Mouse (Mus musculus): ENCODE measurements around the gene Fto.

Fto gene

DNA sequence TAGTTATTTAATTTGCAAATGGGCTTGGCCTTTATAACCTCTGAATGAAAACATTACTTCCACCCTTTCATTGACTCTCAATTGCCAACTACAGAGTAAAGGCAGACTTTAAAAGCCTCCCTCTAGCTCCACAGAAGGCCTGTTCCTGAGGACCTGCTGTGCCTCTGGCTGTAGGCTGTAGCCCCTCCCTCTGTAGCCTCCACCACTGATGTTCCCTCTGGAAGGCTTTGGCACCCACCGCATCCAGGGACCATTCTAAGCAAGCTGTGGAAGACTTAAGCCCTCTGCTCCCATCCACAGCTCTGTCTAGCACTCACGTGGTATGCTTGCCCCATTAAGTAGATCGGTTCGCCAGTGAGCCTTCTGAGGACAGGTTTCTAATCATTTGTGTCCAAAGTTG, 258.7 kb downstream of the Fto start:
- DNase-seq = no peak

GRCm38 (mm10) chr8:91572630-91573029, 259.3 kb downstream of the Fto start:
- DNase-seq = peak; percentile 85

DNA sequence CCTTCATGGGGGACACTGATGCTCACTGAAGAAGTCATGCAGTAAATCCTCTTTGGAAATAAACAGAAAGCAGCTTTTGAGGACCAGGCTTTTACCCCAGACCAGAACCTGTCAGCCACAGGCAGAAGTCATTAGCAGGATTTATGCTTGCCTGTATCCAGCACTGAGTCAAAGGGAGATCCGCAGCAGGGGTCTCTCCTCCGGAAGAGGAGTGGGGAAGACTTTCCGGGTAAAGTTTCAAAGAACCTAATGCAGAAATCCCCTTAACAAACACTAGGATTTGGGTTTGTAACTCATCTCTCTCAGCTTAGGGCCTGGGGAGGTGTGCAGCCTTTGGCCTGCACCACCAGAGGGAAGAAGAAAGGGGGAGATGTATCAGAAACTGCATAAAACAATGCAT, 262.3 kb downstream of the Fto start:
- DNase-seq = no peak

GRCm38 (mm10) chr8:91576086-91576917, 263.0 kb downstream of the Fto start:
- DNase-seq = peak; percentile 95

GRCm38 (mm10) chr8:91576918-91577241, 263.6 kb downstream of the Fto start:
- no peak for DNase-seq

GRCm38 (mm10) chr8:91577605-91578004, 264.3 kb downstream of the Fto start:
- DNase-seq = no peak

DNA sequence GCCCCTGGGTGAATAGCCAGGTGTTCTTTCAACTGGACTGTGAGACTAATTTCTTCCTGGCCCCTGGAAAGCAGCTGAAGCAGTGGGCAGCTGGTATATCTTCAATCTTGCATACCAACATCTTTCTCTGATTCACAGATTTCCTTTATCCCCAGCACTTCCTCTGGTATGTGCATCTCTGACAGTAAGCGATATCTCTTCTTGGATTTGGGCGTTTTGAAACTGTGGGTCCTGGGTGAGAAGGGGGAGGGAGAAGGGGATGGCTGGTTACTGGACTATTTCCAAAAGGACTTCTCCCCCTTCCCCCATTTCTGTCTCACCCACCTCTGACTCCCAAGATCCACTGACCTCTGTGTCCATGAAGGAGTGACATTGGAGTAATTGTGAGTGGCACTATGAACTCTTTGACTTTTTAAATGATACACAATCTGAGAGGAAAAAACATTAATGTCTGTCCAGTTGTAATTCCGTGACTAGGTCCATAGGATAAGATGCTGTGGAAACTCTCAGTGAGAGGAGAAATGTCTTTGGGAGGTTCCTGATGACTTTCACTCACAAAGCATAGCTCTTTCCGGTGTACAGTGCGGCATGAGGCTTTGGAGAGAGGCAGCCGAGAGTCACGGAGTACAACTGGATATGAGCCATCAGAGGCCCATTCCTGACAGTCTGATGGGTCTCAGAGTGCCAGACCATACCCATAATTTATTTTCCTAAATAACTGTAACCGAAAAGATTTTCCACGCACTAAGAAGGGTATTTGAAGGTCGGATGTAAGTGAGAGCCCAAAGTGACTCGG, 271.5 kb downstream of the Fto start:
- DNase-seq = no peak

DNA sequence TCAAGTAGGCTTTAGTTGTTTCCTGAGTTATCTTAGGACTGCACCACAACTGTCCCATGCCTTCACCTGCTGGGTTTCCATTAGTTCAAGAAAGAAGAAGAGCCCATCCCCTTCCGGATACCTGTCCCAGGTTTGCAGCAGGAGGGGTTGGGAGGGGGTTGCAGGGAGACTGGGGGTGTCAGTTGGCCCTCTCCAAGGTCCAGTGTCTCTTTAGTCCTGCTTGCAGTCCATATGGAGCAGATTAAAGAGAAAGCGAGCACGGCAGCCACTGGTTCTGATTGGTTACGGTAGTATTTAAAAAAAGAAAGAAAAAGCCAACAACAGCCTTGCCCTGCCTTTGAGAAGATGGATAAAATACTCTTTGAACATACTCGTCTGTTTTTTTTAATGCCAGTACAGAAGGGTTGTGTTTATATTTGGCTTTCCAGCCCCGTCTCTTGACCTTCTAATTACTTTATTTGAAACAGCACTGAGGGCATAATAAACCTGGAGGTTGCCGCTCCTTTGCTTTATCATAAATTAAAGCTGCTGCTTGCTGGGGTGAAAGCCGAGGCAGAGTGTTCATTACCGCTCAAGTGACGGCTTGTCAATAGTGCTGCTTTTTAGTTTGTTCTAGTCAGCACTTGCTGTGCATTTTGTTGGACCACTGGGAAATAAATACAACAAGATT, 279.2 kb downstream of the Fto start:
- DNase-seq = no peak

- DNase-seq = no peak
Observed at GRCm38 (mm10) chr8:91593202-91593781, 280.0 kb downstream of the Fto start.

- no peak for DNase-seq
Observed at GRCm38 (mm10) chr8:91599349-91599837, 286.1 kb downstream of the Fto start.

DNA sequence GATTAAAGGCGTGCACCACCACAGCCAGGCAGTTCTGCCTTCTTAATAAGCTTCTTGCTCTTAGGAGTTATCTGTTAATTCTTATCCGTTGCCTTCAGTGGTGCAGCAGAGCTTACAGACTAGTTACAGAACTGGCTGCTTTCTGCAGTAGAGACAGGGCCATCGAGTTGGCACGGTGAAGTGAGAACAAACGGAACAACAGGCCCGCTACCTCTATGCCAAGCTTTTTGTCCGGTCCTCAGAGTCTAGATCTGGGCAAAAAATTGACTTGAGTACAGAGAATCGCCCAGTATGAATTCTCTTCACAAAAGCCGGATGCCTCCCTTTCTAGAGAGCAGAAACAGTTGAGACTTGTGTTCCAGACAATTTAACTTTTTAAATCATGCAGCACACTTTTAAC, 290.4 kb downstream of the Fto start:
- no peak for DNase-seq

DNA sequence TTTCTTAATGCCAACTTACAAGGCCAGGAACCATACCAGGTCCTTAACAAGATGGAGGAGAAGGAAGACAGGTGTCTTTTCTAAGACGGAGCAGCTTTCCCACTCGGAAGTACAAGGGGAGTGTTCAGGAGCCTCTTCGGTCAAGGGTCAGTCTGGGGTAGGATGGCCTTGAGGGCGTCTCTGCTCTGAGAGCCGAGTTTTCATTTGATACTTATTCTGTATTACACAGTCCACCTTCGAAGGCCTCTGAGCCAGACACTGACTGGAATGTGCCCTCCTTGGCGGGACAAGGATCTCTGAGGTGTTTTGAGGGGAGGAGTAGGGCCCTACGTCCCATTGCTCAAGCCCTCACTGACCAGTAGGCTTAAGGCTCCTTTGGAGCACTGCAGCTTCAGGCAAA, 292.6 kb downstream of the Fto start:
- DNase-seq = no peak

DNA sequence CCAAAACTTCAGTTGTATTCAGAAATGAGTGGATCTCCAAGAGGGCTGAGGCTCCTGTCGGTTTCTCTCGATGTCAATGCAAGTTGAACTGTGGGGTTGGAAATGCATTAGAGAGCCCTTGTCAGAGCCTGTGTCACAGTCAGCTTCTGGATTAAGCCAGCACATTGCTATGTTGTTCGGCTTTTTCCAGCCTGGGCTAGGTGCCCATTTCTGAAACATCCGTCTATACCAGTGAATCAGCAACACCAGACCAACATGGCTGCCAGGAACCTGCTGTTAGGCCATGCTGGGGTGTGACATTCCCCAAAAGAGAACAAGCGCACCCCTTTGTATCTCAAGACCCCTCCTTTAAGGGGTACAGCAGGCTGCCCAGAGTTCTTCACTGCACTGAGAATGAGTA, 293.8 kb downstream of the Fto start:
- DNase-seq = no peak

GRCm38 (mm10) chr8:91611191-91611590, 297.9 kb downstream of the Fto start:
- no peak for DNase-seq

DNA sequence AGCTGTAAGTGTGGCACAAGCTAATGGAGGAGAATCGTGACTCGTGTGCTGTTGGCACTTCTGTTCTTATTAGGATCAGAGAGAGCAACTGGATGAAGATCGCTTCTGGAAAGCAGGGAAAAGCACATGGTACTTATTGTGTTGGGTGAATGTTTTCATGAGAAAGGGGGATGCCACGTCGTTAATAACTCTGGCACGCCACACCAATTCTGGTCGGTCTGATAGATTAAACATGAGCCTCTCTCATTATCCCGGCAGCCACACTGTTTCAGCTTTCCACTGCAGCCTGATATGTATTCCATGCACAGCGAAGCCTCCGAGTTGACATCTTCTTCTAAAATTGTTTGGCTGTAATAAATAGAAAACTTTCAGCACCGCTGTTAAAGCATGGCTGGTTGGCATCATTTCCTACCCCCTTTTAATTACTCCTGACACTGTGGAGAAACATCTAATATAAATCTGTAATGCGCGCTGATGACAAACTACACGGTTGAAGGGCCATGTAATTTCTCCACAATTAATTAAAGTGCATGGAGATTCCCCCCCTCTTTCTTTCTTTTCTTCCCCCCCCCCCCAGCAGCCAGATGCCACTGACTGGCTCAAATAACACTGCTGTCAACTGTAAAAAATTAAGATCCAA, 298.5 kb downstream of the Fto start:
- DNase-seq = no peak

GRCm38 (mm10) chr8:91612387-91613130, 299.2 kb downstream of the Fto start:
- no peak for DNase-seq

DNA sequence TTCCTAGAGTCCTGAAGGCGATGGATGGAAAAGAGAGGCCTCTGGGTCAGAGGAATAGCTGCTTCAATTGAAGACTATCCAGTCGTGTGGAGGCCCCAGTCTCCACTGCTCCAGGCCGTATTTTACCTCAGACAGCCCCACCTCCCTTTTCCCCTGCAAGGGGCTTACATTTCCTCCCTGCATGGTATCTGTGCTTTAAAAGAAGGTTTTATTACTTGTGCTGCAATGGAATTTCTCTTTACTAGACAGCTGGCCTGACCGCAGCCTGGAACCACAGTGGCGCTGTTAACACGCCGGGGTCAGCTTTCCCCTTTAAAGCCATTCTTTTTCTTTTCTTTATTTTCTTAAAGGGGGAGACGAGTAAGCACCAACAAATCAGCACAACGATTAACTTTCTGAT, 300.3 kb downstream of the Fto start:
- DNase-seq = no peak

DNA sequence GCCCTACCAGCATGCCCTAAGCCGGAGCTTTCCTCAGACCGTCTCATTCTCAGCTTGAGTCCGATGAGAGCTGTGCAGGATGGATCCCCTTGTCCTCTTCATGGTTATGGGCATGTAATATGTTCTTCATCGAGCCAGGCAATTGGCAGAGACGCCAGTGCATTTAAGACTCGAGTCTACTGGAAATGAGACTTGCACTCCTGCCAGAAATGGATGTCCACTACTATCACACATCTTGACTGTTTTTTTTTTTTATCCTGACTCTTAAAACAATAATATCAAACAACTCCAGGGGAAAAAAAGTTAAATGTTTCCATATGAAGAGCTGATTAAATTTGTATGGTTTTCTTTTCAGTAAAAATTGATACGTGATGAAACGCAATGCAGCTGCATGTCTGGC, 301.9 kb downstream of the Fto start:
- DNase-seq = no peak

- DNase-seq = no peak
Observed at GRCm38 (mm10) chr8:91615781-91616683, 302.7 kb downstream of the Fto start.

DNA sequence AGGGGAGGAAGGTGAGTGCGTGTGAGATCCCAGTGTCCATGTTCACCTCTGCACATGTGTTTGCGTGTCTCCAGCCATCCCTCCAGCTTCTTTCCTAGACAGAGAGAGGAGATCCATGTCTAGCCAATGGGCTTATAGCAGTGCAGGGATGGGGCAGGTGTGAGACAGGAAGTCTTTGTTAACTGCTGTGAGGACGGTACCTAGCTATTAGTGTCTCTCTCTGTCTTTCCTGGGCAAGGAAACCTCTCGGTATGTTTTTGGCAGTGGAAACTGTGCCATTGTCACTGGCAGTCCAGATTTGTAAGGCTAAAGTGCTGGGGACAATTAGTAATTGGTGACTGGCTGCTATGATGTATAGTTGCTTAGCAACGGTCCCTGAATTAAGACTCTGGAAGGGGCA, 304.4 kb downstream of the Fto start:
- DNase-seq = no peak

GRCm38 (mm10) chr8:91622757-91623156, 309.4 kb downstream of the Fto start:
- no peak for DNase-seq
